Mouse (Mus musculus) lung, postnatal 25 days (tissue): ENCODE data around the gene Pik3ca.
A peak's percentile ranks its signal among the peaks of the same experiment; 100 is the strongest.

ENCODE experiments used
- DNase-seq: peaks from one replicate; pipeline ENCODE4 v3.0.0; 2022; ENCODE audit warnings: low spot score

Gene Pik3ca

GRCm38 (mm10) chr3:32500346-32500745, 102.9 kb downstream of the Pik3ca start:
- no peak for DNase-seq

GRCm38 (mm10) chr3:32505841-32506240, 108.4 kb downstream of the Pik3ca start:
- DNase-seq = no peak

GRCm38 (mm10) chr3:32506366-32507225, 109.1 kb downstream of the Pik3ca start:
- DNase-seq = peak; percentile 19

DNA sequence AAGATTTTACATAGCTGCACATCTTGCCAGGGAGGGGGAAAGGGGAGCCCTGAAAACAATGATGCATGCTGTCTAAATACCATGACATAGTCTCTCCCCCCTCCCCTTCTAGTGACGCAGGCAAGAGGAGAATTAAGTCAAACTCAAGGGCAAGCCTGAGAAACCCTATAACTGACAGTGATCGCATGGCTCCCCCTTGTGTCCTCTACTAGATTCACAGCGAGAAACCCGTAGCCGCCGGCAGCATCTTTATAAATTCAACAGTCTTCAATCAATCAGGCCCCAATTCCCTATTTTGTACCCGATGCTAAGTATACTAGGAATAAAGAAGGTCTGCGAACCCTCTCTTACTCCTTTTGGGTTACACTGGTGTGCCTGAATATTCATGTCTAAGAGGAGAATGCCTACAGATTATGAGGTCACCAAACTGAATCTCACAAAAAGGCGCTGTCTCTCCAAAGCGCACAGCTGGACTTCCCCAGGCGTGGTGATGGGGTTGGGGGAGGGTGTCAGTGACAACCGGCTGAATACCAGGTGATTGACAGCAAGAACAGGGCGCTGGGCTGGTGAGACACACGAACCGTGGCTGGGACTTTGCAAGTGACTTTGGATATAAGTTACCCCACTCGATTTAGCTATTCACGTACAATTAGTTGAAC, 111.3 kb downstream of the Pik3ca start:
- peak; percentile 74 for DNase-seq

GRCm38 (mm10) chr3:32509496-32510374, 112.3 kb downstream of the Pik3ca start, which contains the start of gene Zfp639:
Gene Zfp639 (plus strand): TSS chr3:32510259.
- DNase-seq = no peak

DNA sequence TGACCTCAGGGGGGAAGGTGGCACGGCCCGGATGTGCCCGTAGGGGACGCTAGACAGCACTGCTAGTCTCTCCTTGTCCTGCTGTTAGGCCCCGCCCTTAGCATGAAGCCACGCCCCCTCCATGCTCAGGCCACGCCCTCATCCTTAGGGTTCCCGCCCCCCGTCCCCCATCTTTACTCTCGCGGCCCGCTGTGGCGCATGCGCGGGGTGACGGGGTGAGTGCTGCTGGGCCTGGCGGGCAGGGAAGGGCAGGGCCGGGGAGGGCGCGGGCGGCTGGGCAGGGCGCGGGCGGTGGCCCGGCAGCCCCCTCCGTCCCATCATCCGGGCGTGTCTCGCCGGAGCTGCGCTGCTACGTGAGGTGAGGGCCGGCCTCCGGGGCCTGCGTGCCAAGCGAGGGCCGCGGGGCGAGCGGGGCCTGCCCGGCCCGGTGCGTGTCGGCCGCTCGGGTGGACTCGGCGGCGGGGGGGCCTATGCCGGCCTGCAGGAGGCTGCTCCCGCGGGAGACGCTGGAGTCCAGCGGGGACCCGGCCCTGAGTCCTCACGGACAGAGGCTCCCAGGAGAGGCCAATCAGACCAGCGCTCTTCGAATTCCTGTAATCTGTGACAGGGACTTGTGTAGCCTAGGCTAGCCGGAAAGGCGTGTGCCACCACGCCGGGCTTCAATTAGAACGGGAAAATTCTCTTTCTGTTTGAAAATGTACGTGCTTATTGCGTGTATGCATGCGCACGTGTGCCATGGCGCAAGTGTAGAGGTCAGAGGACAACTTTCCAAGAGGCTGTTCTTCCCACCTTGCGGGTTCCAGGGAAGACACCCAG, 113.1 kb downstream of the Pik3ca start:
- DNase-seq = peak; percentile 96

DNA sequence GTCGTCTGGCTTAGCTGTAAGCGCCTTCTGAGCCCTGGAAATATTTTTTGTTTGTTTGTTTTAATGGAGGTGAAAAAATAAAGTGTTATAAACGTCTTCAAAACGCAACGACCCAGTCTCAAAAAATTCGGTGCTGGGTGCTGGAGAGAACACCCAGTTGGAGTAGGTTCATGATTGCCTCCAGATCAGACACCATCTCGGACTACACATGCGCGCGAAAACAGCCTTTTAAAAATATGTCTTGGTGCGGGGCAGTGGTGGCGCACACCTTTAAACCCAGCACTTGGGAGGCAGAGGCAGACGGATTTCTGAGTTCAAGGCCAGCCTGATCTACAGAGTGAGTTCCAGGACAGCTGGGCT, 113.7 kb downstream of the Pik3ca start:
- DNase-seq = peak; percentile 10

DNA sequence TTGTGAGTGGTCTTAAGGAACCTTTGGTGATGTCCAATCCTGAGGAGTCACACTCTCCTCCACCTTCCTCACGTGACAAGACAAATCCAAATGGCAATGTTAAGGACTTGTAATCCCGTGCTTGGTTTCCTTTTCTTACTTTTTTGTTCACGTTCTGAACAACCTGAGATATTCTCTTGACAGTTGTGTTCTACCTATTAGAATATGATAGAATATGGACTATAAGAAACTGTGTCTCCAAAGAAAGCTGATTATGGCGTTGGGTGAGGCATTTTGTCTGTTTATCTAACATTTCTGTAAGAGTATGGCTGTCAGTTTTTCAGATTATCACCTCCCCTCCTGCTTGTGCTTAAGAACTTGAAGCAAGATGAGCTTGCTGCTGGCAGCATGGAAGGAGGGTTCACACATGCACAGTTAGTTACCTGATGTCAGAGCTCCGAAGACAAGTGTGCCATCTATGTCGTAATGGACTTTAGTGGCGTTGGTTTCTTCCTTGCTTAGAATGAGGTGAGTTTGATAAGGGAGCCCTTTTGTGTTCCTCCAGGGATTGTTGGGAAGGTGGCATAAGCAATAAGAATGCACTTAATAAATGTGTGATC, 115.3 kb downstream of the Pik3ca start:
- no peak for DNase-seq

DNA sequence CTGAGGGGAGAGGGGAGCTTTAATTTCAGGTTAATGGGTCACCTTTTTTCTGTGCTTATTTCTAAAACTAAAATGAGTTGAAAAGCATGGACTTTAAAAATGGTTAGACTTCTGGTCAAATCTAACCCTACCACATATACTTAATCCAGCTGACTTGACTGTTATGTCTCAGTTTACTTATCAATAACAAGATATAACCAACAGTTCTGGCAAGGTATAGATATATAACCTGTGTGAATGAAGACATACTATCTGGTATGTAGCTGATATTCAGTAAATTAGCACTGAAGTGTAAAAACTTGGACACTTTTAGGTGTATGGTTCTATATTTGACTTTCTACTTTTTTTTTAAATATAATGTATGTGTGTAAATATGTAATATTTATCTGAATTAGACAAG, 116.1 kb downstream of the Pik3ca start:
- no peak for DNase-seq
